Mouse (Mus musculus) liver, adult 10 weeks (tissue): ENCODE results near the gene Psmg3. TPM values are rescaled to one million over a fixed set of nuclear protein-coding genes. Genes with fewer than 3 reads are reported as not detected.

ENCODE experiments used
- polyA plus RNA-seq: library from polyadenylated mRNA; stranded (reverse); fragments of 350-450 nt; fragmentation: Illumina TruSeq; extraction: RNeasy Lipid Tissue Mini Kit (QIAGEN cat#74804); gene quantifications from one replicate; pipeline ENCODE4 v1.2.3, GENCODE M21; 2014; ENCODE audit warnings: low read depth, low replicate concordance

The Psmg3 gene
- polyA plus RNA-seq = 0.66 TPM

GRCm38 (mm10) chr5:139826357-139827055, at the start of gene Psmg3, which contains the start of gene Gm26938:
Gene Psmg3, minus strand, starts transcription at chr5:139826885.
Gene Gm26938, minus strand, starts transcription at chr5:139826407.

DNA sequence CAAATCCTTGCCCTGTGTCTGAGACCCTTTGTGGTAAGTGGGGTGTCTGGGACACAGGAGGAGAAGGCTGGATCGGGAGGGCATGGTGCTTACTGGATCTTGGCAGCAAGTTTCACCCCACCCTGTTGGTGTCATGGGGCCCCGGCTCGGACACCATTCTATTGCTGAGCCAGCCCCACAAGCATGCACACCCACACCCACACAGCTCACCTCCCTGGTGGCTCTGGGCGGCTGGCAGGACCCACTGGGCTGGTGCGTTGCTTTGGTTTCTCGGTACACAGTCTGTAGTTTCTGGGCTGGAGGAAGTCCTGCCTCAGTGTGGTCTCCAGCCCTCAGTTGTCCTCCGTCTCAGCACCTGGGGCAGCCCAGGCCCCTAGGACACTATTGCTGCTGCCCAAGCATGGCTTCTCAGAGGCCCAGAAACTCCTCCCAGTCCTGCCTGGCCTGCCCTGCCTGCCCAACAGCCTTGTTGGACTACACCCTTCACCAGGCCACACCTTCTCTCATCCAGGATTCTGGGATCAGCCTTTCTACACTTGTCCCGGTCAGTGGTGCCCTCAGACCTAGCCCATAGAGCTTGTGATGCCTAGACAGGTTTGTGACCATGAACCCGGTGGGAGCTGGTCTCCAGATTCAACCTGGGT, 7.0 kb downstream of the Psmg3 start, which contains the start of gene Tmem184a:
Tmem184a (minus strand) TSS at position 380 of the 644 bp plus-strand sequence.

GRCm38 (mm10) chr5:139791227-139792158, 35.2 kb downstream of the Psmg3 start, which contains the start of gene Mafk:
Gene Mafk, plus strand, starts transcription at chr5:139791513.

DNA sequence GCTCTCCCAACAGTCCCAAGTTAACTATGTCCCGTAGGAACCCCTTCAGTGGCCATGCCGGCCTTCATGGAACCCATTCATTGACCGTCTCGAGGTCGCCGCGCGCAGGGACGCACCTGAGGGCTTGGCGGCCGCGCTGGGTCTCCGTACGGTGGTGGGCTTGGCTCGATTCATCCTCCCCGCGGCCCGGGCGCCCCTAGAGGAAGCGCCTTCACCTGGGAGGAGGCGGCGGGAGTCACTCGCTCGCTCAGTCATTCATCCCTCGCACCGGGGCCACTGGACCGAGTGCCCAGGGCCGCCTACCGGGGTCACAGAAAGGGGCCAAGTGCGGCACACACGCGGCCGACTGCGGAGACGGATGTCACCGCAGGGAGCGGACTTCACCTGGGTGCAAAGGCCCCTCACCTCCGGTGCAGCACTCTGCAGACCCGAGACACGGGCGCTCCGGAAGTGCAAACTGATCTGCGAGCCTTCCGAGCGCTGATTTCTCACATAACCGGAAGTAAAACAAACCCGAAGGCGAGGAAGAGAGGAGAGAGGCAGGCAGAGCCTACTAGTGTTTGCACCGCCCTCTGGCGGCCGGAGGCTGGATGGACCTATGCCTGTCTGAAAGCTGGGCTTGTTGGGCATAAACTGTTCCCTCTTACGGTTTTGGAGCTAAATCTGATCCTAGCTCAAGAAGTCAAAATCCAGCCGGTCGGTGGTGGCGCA, 51.3 kb downstream of the Psmg3 start, which contains the start of gene Ints1:
Ints1 (minus strand) TSS at position 459 of the 711 bp plus-strand sequence.

Other genes with a start within 250 kb of the Psmg3 start
- gene Micall2, start 90.5 kb downstream of the Psmg3 start, polyA plus RNA-seq = 0.26 TPM
- not detected for gene Ints1, start 51.2 kb downstream of the Psmg3 start, polyA plus RNA-seq
- gene Mafk, start 35.4 kb downstream of the Psmg3 start, polyA plus RNA-seq = 2.9 TPM
- 1.1 TPM for gene Tmem184a, start 7.0 kb downstream of the Psmg3 start, polyA plus RNA-seq
- not detected for gene Gm26938, start 478 bp downstream of the Psmg3 start, polyA plus RNA-seq
- gene Elfn1, start 81.1 kb upstream of the Psmg3 start, polyA plus RNA-seq = not detected